Mouse (Mus musculus): ENCODE measurements at regions not wholly inside any gene's neighbourhood (a gene's known extent, or its start where the extent isn't known, plus 50 kb on each side); places are given as distances from the start of the nearest gene placed in this dataset.

- DNase-seq: no peak
Measured at GRCm38 (mm10) chr9:115484408-115484807, 174.2 kb upstream of the Stt3b start.

DNA sequence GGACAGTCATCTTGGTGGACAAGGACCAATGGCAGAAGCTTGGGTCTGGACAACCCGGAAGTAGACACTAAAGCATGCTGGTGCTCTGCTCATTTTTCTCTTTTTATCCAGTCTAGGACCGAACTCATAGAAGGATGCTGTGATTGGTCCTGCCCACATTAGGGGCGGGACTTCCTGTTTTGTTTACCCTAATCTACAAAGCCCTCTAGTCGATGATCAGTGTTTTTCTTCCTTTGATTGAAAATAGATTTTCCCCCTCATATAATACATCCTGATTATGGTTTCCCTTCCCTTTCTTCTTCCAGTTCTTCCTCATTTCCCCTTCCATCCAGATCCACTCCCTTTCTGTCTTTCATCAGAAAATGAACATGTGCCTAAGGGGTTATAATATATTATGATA, 175.0 kb upstream of the Stt3b start:
- DNase-seq: no peak

DNA sequence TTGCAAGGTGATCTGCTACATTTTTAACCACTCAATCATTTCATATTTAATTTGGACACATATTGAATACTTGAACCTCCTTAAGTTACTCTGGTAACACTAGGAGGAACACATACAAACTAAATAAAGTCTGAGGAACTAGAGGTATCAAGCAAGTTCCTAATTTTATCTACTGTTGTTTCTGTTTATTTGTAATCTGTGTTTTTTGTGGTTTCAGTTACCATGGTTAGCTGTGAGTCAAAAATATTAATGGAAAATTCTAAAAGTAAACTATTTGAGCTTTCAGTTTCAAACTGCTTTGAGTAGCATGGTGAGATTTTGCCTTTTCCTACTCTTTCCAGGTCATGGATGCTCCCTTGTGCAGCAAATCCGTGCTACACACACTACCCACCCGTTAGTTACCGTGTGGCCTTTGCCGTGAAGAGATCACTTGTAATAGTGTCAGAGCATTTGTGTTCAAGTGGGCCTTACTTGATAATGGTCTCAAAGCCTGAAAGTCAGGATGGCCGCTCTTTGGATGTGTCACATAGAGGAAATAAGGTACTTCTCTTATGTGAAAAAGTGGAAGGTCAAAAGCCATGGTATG, 177.0 kb upstream of the Stt3b start:
- no peak for DNase-seq

GRCm38 (mm10) chr9:115488913-115489809, 178.9 kb upstream of the Stt3b start:
- no peak for DNase-seq

- DNase-seq: no peak
Measured at GRCm38 (mm10) chr9:115492431-115493171, 182.4 kb upstream of the Stt3b start.

DNA sequence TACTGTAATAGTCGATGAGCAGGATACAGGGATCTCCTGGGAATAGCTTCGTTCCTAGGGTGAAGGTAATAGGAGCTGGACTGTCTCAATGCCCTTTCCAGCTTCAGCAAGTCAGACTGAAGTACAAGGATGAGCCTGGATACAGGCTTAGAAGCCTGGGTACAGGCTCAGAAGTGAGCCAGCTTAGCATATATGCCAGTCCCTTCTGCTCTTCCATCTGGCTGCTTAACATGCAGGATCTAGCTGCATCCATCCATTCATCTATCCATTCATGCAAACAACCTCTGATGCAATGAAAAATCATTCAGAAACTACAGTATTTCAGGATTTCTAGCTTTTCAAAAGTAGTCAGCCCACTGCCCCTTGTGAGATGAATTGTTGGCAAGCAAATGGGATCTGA, 183.5 kb upstream of the Stt3b start:
- DNase-seq: no peak

DNA sequence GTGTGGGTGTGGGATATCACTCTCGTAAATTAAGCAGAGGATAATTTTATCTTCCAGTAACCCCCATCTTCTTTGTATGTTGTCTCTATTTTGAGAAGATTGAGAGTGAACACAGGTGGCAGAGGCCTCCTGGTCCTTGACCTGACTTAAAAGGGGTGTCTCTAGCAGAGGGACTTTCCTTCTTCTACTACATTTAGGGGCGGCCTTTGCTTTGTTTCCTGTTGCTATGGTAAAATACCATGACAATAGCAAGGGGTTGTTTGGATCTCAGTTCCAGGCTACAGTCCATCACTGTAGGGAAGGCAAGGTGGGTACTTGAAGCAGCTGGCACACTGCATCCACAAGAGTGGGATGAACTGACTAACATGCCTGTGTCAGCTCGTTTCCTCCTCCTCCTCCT, 189.3 kb upstream of the Stt3b start:
- DNase-seq: no peak

DNA sequence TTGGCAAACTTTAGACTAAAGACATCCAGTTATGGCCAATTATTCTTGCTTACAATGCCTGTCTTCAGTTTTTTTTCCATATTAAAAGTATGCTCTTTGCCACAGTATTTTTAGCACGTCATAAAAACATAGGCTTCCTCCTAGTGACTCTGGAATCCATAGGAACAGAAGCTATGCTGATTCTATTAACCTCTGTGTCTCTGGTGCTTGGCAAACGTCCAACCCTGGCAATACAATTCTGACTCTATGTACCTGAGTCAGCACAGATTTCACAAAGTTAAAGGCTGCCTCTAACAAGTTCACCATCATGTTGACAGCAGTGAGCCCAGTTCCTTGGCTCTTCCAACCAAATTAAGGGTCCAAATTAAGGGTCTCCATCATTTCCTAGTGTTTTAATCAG, 194.6 kb upstream of the Stt3b start:
- DNase-seq: no peak

DNA sequence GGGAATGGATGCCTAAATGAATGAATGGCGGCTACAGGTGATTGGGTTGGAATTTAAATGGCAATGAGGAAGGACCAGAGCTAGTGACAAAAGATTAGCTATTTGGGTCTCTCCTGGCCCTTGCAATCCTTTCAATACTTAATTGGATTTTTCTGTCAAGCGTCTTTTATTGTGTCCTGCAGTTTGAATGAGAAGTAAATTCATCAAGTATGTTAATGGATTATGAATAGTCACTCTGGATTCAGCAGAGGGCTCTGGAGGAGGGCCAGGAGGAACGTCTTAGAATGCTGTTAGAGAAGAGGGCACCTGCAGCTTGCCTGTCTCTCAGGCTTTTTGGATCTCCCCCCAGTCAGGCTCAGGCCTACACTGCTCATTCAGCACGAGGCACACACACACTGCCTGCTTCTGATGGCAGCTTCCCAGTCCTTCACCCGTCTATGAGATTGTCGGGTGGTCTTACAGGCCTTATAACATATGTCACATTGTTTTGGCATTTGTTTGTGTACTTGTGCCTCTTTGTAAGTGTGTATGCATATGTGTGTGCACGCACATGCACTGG, 197.0 kb upstream of the Stt3b start:
- no peak for DNase-seq

- no peak for DNase-seq
Measured at GRCm38 (mm10) chr9:115512835-115513629, 202.8 kb upstream of the Stt3b start.

DNA sequence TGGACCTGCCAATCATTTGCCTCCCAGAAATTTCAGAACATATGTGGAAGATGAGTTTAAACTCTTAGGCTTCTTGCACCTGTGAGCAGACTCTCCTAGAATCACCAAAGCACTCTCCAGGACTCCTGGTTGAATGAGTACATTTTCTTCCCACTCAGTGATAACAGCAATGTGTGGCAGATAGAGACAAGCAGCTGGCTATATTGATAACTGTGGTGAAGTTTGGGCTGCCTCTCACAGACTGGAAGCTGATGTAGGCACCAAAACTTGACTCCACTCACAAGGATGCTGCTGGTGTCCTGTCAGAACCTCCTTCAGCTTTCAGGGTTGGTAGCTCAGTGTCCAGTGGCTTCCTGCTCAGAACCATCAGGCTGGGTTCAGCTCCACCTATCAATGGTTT, 207.7 kb upstream of the Stt3b start:
- no peak for DNase-seq

DNA sequence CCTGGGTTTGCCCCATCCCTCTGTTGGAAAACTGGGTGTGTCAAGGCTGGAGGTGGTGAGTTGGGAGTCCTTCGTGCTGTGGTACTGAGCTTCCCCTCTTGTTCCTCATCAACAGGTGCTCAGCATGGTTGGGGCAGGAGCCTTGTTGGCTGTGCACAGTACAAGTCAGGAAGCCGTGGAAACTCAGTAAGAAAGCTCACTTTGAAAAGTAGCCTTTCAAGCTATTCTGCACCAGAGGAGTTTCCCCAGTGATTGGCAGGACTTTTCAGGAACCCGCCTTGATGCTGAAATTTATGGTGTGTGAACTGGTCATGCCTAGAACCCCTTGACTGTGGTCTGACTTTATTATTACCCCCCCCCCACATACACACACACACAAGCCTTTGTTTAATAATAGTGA, 213.9 kb upstream of the Stt3b start:
- no peak for DNase-seq

DNA sequence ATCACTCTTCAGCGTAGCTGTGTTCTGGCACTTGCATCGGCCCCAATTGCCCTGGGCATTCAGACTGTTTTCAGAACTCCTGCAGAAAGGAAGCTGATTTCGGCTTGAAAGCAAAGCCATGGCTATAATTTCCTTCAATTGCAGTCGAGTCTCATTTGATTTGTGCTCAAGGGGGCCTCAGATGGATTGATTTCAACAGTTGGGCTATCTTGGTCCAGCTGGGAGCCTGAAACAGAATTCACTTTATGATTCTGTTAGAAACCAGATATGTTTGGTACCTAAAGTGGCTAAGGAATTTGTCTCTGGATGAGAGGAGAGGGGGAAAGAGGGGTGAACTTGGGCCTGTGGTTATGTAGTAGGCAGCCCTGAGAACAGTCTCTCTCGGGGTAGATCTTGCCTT, 214.4 kb upstream of the Stt3b start:
- no peak for DNase-seq

DNA sequence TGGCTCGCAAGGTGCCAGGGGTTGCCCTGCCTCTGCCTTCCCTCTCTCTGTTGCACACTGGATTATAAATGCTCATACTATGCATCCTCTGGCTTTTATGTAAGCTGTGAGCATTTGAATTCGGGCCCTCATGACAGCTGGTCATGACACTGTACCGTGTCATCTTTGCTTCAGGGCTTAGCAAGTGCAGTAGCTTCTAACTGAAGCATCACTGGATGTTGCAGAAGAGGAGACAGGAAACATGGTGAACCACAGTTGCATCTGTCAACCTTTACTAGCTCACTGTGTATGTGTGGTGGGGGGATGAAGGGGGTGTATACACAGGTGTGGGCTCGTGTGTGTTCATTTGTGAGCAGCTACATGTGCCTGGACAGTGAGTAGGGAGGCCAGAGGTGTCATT, 216.1 kb upstream of the Stt3b start:
- DNase-seq: no peak

GRCm38 (mm10) chr9:115526981-115527380, 216.8 kb upstream of the Stt3b start:
- no peak for DNase-seq

GRCm38 (mm10) chr9:115534198-115534597, 224.0 kb upstream of the Stt3b start:
- no peak for DNase-seq

DNA sequence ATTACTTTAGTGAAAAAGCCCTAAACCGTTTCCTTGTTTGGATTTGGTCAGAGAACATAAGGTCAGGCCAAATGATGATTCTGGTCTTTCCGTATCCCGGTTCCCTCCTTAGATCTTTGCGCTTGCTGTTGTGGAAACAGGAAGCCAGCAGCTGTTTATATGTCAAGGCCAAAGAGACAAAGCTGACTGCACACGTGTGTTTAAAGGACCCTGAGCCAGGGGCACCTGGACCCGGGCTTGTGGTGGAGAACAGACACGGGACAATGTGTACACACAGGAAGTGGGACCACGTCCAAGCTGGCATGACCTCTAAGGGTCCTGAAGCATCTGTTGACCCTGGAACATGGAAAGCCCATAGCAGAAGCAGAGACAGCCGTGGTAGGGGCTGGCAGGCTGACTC, 233.4 kb upstream of the Stt3b start:
- no peak for DNase-seq

GRCm38 (mm10) chr9:115545178-115545577, 235.0 kb upstream of the Stt3b start:
- DNase-seq: no peak

- DNase-seq: no peak
Measured at GRCm38 (mm10) chr9:115545792-115546191, 235.6 kb upstream of the Stt3b start.

- no peak for DNase-seq
Measured at GRCm38 (mm10) chr9:115547625-115548325, 237.6 kb upstream of the Stt3b start.

GRCm38 (mm10) chr9:115548722-115549349, 238.6 kb upstream of the Stt3b start:
- no peak for DNase-seq
